Mouse (Mus musculus) Patski (cell line): ENCODE measurements at regions not wholly inside any gene's neighbourhood (a gene's known extent, or its start where the extent isn't known, plus 50 kb on each side); places are given as distances from the start of the nearest gene placed in this dataset.

Experiments used
- ATAC-seq: fragments of 100-300 bp; one replicate; pipeline ENCODE4 v1.8.0; 2021
- CTCF ChIA-PET: fragments of 350-600 bp; sonication (Branson Sonifier 250); formaldehyde crosslinking; loops from one replicate; lab custom pipeline; 2022; ENCODE audit warnings: inconsistent platforms; lab: Charles Lee
- POLR2A ChIA-PET: fragments of 350-600 bp; sonication (Branson Sonifier 250); formaldehyde crosslinking; loops from one replicate; lab custom pipeline; 2022; ENCODE audit warnings: antibody characterized with exemption, inconsistent platforms; lab: Charles Lee
- DNase-seq: peaks from one replicate; pipeline ENCODE4 v3.0.0-alpha.2; 2011; ENCODE audit warnings: low read depth, low spot score
- H3K27me3 ChIP-seq: fragments of 371-371 bp; one replicate; pipeline ENCODE4 v1.5.1; 2021
- CTCF ChIP-seq: fragments of 100-300 bp; IDR thresholded peaks from one replicate; pipeline ENCODE4 v1.5.1; 2021
- in situ Hi-C: fragments of 300-500 bp; cut with MboI; formaldehyde crosslinking; loops from 3 replicates; pipeline ENCODE4 v1.11.1; 2018; ENCODE audit warnings: low pct_unique_long_range_greater_than_20kb, mixed read lengths

GRCm38 (mm10) chr1:193875287-193875686 is 505.2 kb upstream of the Camk1g start:
- no peak for TF ChIP-seq CTCF
- no peak for DNase-seq
- ChIA-PET CTCF (no interaction called here), POLR2A (no interaction called here)
- no peak for ATAC-seq
- H3K27me3 ChIP-seq, result no peaks in the 10 kb centered on the region
- in situ Hi-C loops, result no loop called here

GRCm38 (mm10) chr1:193870731-193871130 is 500.6 kb upstream of the Camk1g start:
- TF ChIP-seq CTCF, result no peak
- peak; percentile 85 for DNase-seq
- ATAC-seq, result peak; percentile 91
- POLR2A ChIA-PET, result no interaction called here
- in situ Hi-C loops, result no loop called here
- CTCF ChIA-PET, result no interaction called here
- no peaks in the 10 kb centered on the region for H3K27me3 ChIP-seq

GRCm38 (mm10) chr1:193868639-193869320 is 498.7 kb upstream of the Camk1g start:
- ATAC-seq (no peak), DNase-seq (peak; percentile 57)
- POLR2A ChIA-PET, result interaction anchor here (0.9 kb wide), 1 partner anchor 279 kb away, joined by 3 read pairs; no protein-coding TSS in a partner anchor
- CTCF ChIA-PET, result interaction anchor here (1.7 kb wide), 1 partner anchor 9 kb away, joined by 5 read pairs; no protein-coding TSS in a partner anchor
- H3K27me3 ChIP-seq, result no peaks in the 10 kb centered on the region
- TF ChIP-seq CTCF, result no peak
- in situ Hi-C loops, result no loop called here

GRCm38 (mm10) chr1:193860767-193861299 is 490.7 kb upstream of the Camk1g start:
- CTCF ChIA-PET, result interaction anchor here (1.5 kb wide), 1 partner anchor 8 kb away, joined by 5 read pairs; no protein-coding TSS in a partner anchor
- no peak for TF ChIP-seq CTCF

GRCm38 (mm10) chr1:193860354-193860753 is 490.3 kb upstream of the Camk1g start:
- no peak for TF ChIP-seq CTCF
- POLR2A ChIA-PET, result no interaction called here
- no peak for ATAC-seq
- DNase-seq, result no peak
- in situ Hi-C loops, result no loop called here
- CTCF ChIA-PET, result interaction anchor here (1.5 kb wide), 1 partner anchor 9 kb away, joined by 5 read pairs; no protein-coding TSS in a partner anchor
- H3K27me3 ChIP-seq, result no peaks in the 10 kb centered on the region

More at GRCm38 (mm10) chr1:193860767-193861299, 490.7 kb upstream of the Camk1g start:
- DNase-seq (no peak), ATAC-seq (no peak)
- POLR2A ChIA-PET, result no interaction called here
- no peaks in the 10 kb centered on the region for H3K27me3 ChIP-seq
- in situ Hi-C loops, result no loop called here

- ChIA-PET CTCF (interaction anchor here (1.5 kb wide), 1 partner anchor 10 kb away, joined by 5 read pairs; no protein-coding TSS in a partner anchor), POLR2A (no interaction called here)
- H3K27me3 ChIP-seq, result no peaks in the 10 kb centered on the region
- TF ChIP-seq CTCF, result no peak
- in situ Hi-C loops, result no loop called here
- DNase-seq (no peak), ATAC-seq (no peak)
Observed at GRCm38 (mm10) chr1:193859257-193860125, 489.4 kb upstream of the Camk1g start.

- TF ChIP-seq CTCF, result no peak
- ChIA-PET POLR2A (no interaction called here), CTCF (interaction anchor here (1.1 to 1.3 kb wide), 2 partner anchors 8 to 10 kb away, joined by 4 read pairs; no protein-coding TSS in a partner anchor)
- ATAC-seq (no peak), DNase-seq (no peak)
- in situ Hi-C loops, result no loop called here
- H3K27me3 ChIP-seq, result no peaks in the 10 kb centered on the region
Observed at GRCm38 (mm10) chr1:193847922-193848321, 477.8 kb upstream of the Camk1g start.

GRCm38 (mm10) chr1:193844868-193845267 is 474.8 kb upstream of the Camk1g start:
- H3K27me3 ChIP-seq, result no peaks in the 10 kb centered on the region
- ChIA-PET CTCF (interaction anchor here (1.0 kb wide), 1 partner anchor 21 kb away, joined by 3 read pairs; no protein-coding TSS in a partner anchor), POLR2A (no interaction called here)
- no peak for DNase-seq
- no peak for ATAC-seq
- in situ Hi-C loops, result no loop called here
- no peak for TF ChIP-seq CTCF

GRCm38 (mm10) chr1:193844461-193844860 is 474.4 kb upstream of the Camk1g start:
- ATAC-seq, result no peak
- ChIA-PET POLR2A (no interaction called here), CTCF (no interaction called here)
- TF ChIP-seq CTCF, result no peak
- in situ Hi-C loops, result no loop called here
- H3K27me3 ChIP-seq, result no peaks in the 10 kb centered on the region
- no peak for DNase-seq

- DNase-seq (no peak), ATAC-seq (no peak)
- POLR2A ChIA-PET, result no interaction called here
- TF ChIP-seq CTCF, result no peak
- CTCF ChIA-PET, result no interaction called here
- H3K27me3 ChIP-seq, result no peaks in the 10 kb centered on the region
- in situ Hi-C loops, result no loop called here
Observed at GRCm38 (mm10) chr1:193800998-193801397, 430.9 kb upstream of the Camk1g start.
